Mouse (Mus musculus) testis, adult 2 months (tissue): ENCODE data around the gene Tmod4.

Experiments used
- CTCF ChIP-seq: fragments of 200-500 bp; IDR thresholded peaks from 2 replicates; pipeline ENCODE4 v1.5.1; 2012; ENCODE audit warnings: low read depth, mild to moderate bottlenecking, inconsistent platforms, low read length, moderate library complexity; ENCODE audit not compliant: control insufficient read depth, insufficient read depth, insufficient replicate concordance
- POLR2A ChIP-seq: fragments of 200-500 bp; IDR thresholded peaks from 2 replicates; pipeline ENCODE4 v1.6.1; 2012; ENCODE audit warnings: low read depth, mild to moderate bottlenecking, inconsistent platforms, low read length, moderate library complexity; ENCODE audit not compliant: control insufficient read depth

DNA sequence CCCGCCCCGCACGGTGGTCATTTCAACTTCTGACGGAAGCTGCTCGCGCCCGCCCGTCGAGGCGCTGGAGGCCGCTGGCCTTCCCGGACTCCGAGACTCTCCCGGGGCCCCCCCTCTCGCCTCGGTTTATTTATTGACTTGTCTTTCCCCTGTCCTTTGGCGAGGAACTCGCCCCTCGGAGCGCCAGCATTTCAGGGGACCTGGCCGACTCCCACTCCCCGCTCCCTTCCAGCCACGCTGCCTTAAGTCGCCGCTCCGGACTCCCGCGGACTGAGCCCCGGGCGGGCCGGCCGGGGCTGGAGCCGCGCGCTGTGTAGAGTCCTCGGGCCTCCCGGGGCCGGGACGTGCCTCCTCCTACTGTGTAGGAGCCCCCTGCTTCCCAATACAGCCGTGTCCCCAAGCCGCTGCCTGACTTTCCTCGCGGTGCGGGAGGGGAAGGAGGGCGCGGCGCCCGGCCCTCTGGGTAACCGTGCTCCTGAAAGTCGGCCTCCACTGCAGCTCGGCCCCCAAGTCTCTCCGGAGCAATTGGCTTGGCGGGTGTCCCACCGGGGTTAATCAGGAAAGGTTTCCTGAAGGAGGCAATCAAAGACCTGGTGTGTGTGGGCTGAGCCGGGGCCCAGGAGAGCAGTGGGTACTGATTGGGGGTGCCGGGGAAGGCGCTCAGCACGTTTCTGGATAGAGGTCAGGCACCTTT, 49.1 kb downstream of the Tmod4 start:
- TF ChIP-seq POLR2A: no peak
- TF ChIP-seq CTCF: no peak
